Mouse (Mus musculus) lung, embryonic 14.5 days (tissue): ENCODE results near the gene Lpar3. TPM values are rescaled to one million over a fixed set of nuclear protein-coding genes. Genes with fewer than 3 reads are reported as not detected.

Experiments
- ATAC-seq: fragments of 200-750 bp; cut with Nextera tagmentation; 2 replicates; pipeline ENCODE4 v1.8.0; 2017; ENCODE audit warnings: mild to moderate bottlenecking, moderate TSS enrichment, moderate library complexity; ENCODE audit not compliant: insufficient read depth
- DNase-seq: peaks from one replicate; pipeline ENCODE4 v3.0.0-alpha.2; 2015
- H3K27ac ChIP-seq: fragments of 300-500 bp; sonication (generic); 2 replicates; pipeline ENCODE4 v1.5.1; 2014; ENCODE audit warnings: low read depth, mild to moderate bottlenecking, moderate library complexity
- H3K27me3 ChIP-seq: fragments of 300-500 bp; sonication (generic); 2 replicates; pipeline ENCODE4 v1.6.1; 2014; ENCODE audit warnings: low read length, control low read depth; ENCODE audit not compliant: insufficient read depth
- H3K36me3 ChIP-seq: fragments of 300-500 bp; sonication (generic); 2 replicates; pipeline ENCODE4 v1.6.1; 2014; ENCODE audit warnings: control low read depth; ENCODE audit not compliant: insufficient read depth
- H3K4me1 ChIP-seq: fragments of 300-500 bp; sonication (generic); 2 replicates; pipeline ENCODE4 v1.6.1; 2014; ENCODE audit warnings: antibody characterized with exemption, control low read depth; ENCODE audit not compliant: insufficient read depth
- H3K4me2 ChIP-seq: fragments of 300-500 bp; sonication (generic); 2 replicates; pipeline ENCODE4 v1.6.1; 2014; ENCODE audit warnings: mild to moderate bottlenecking
- H3K4me3 ChIP-seq: fragments of 300-500 bp; sonication (generic); 2 replicates; pipeline ENCODE4 v1.5.1; 2014; ENCODE audit warnings: low read depth, low read length
- H3K9ac ChIP-seq: fragments of 300-500 bp; sonication (generic); 2 replicates; pipeline ENCODE4 v1.6.1; 2014
- H3K9me3 ChIP-seq: fragments of 300-500 bp; sonication (generic); 2 replicates; pipeline ENCODE4 v1.6.1; 2016; ENCODE audit warnings: low read depth, low read length, control low read depth
- CTCF ChIP-seq: IDR thresholded peaks from 2 replicates; pipeline ENCODE4 v1.5.1; 2016; ENCODE audit warnings: antibody characterized with exemption, low read depth
- WGBS: fragments of 180-500 bp; shearing (Covaris S2); extraction: QIAGEN DNeasy Blood & Tissue Kit; methylation state at CpG from one replicate; pipeline ENCODE4 v1.1.7; 2014; 5-methylcytosine and 5-hydroxymethylcytosine counted together
- polyA plus RNA-seq: library from polyadenylated mRNA; unstranded; fragments of >200 nt; fragmentation: Nextera tagmentation; extraction: Ambion mirVana; gene quantifications from 2 replicates; pipeline ENCODE4 v1.2.1, GENCODE M21; 2014

Gene Lpar3
- polyA plus RNA-seq, 1 experiment from 2014 or later, result 1.9 TPM

DNA sequence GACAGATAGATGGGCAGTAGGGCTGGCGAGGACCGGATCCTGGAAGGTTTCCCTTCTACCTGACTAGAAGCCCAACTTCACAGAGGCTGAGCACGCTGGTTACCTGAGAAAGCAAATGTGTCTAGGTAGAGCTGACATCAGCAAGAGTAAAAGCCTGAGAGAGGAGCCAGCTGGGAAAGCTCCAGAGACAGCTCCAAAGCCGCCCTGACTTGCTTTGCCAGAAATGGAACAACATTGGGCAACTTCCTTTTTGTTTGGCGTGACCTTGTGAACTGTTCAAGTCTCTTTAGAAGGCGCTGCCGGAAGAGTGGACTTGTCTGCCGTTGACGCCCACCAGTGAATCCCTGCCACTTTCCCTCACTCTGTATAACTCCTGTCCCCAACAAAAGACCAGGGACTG, 39.4 kb downstream of the Lpar3 start:
- H3K4me1 ChIP-seq, result no peaks in the 10 kb centered on the region
- no peaks in the 10 kb centered on the region for H3K36me3 ChIP-seq
- DNase-seq, result peak; percentile 90
- no peak overlapping the region for H3K9ac ChIP-seq
- no peak overlapping the region for H3K4me3 ChIP-seq
- H3K4me2 ChIP-seq, result no peak overlapping the region
- 49% methylated on average over 9 of the region's 9 CpGs for WGBS
- H3K27me3 ChIP-seq, result no peaks in the 10 kb centered on the region
- no peaks in the 10 kb centered on the region for H3K9me3 ChIP-seq
- no peak overlapping the region for H3K27ac ChIP-seq
- TF ChIP-seq CTCF, result no peak
- peak; percentile 65 for ATAC-seq

DNA sequence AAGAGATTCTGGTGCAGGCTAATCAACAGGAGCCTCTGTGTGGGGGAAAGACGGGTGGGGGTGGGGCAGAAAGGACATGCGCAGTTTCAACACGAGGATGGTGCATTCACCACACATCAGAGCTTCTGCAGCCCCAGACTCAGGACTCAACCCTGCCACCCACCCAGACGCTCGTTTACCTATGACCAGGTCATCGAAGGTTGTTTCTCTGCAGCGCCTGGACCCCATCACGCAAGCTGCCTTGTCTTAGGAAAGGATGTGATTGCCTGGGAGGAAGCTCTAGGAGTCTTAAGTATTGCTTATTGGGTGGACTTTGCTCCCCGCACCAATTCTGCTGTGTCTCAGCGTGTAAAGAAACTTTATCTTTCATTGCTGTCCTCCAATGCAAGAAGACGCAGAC, 40.1 kb downstream of the Lpar3 start:
- Histone ChIP-seq H3K4me2 (no peak overlapping the region), H3K9me3 (no peaks in the 10 kb centered on the region), H3K27ac (no peak overlapping the region), H3K27me3 (no peaks in the 10 kb centered on the region), H3K9ac (no peak overlapping the region), H3K4me3 (no peak overlapping the region), H3K36me3 (no peaks in the 10 kb centered on the region), H3K4me1 (no peaks in the 10 kb centered on the region)
- TF ChIP-seq CTCF, result no peak
- DNase-seq (no peak), ATAC-seq (no peak)
- WGBS, result 61% methylated on average over 11 of the region's 11 CpGs

DNA sequence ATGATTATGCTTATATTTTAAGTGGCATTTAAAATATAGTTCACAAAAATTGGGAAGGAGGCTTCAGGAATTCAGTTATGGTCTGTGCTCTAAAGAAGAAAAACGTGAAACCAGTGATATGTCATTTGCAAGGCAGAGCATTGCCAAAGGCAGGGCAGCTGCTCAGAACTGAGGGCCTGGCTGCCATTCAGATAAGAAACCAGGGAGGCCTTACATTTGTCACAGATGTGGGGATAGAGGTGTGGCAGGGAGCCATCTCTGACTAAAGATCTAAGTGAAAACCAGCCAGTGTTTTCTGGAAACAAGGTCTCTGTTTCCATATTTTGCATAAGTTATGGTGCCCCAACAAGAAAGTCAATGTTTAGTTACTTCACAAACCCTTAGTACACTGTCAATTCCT, 41.8 kb downstream of the Lpar3 start:
- no peak overlapping the region for H3K27ac ChIP-seq
- WGBS, result 39% methylated on average over 1 of the region's 1 CpGs
- DNase-seq (no peak), ATAC-seq (no peak)
- TF ChIP-seq CTCF, result no peak
- no peak overlapping the region for H3K9ac ChIP-seq
- no peak overlapping the region for H3K4me2 ChIP-seq
- no peaks in the 10 kb centered on the region for H3K4me1 ChIP-seq
- H3K27me3 ChIP-seq, result no peaks in the 10 kb centered on the region
- no peak overlapping the region for H3K4me3 ChIP-seq
- H3K36me3 ChIP-seq, result no peaks in the 10 kb centered on the region
- H3K9me3 ChIP-seq, result no peaks in the 10 kb centered on the region

DNA sequence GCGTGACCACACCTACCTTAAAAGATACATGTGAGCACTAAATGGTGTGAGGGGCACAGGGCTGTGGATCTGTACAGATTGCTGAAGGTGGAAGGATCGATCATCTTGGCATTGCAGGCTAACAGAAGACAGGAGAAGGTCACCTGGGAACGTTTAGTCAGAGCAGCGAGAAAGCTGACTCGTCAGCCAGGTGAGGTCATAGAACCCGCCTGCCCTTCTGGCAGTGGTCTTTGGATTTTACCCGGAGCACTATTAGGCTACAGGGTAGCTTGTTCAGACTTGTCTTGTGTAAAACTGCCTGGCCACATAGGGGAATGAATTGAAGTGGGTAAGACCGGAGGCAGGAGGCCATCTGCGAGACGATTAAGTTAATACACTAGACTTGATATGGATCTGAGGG, 43.4 kb downstream of the Lpar3 start:
- TF ChIP-seq CTCF, result no peak
- Histone ChIP-seq H3K9ac (no peak overlapping the region), H3K36me3 (no peaks in the 10 kb centered on the region), H3K9me3 (no peaks in the 10 kb centered on the region), H3K4me3 (no peak overlapping the region), H3K4me2 (no peak overlapping the region), H3K4me1 (no peaks in the 10 kb centered on the region), H3K27ac (no peak overlapping the region), H3K27me3 (no peaks in the 10 kb centered on the region)
- no peak for DNase-seq
- WGBS, result 85% methylated on average over 10 of the region's 10 CpGs
- ATAC-seq, result no peak

DNA sequence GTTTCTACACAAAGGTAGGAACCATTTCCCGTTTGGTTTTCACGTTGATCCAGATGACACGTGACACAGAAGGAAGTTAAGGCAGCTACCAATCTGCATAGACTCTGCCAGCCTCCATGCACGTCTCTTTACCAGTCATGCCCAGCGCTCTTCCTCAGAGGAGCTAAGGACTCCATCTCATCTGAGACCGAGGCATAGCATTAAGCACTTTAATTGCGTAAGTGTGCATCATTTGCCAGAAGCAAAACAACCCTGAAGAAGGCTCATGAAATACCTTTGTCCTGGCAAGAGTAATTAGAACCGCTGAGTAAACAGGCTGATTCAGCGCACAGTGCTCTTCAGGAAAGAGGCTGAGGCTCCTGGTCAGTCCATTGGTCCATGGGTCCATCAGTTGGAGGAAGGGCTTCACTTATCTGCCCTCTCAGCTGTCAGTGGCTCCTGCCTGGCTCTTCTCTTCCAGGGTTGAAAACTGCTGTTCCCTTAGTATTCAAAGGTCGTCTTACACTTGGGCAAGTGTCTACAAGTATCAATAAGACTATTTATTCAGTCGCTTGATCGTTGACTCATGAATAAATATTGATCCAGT, 44.9 kb downstream of the Lpar3 start:
- H3K36me3 ChIP-seq, result no peaks in the 10 kb centered on the region
- no peaks in the 10 kb centered on the region for H3K27me3 ChIP-seq

DNA sequence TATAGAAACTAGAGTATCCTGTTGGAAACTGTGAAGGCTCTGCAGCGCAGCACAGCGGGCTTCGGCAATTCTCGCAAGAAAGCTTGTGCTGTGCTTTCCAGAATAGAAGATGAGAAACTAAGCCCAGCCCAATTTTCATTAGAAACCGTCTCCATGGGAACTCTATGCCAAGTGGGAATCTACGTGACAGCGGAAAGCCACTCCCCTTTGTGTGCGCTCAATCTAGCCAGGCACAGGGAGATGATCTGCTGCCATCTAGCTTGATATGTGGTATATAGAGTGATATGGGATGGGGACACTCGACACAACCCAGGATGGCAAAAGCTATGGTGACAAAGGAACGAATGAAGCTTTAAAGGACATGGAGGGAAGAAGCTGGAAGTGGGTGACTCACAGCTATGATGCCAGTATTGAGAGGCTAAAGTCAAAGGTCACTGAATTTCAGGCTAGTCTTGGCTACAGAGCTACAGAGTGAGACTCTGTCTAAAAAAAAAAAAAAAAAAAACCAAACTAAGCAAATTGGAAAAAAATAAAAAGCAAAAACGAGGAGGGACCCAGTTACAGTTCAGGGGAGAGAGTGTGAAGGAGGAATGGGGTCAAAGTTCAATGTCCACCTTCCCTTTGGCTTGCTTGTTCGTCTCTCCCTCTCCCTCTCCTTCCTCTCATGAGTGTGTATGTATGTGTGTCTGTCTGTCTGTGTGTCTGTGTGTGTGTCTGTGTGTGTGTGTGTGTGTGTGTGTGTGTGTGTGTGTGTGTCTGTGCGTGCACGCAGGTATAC, 47.5 kb downstream of the Lpar3 start:
- Histone ChIP-seq H3K4me1 (0 out of 2 replicates have a peak, but pooled peaks cover 3% of the 10 kb centered on the region), H3K4me2 (no peak overlapping the region), H3K36me3 (no peaks in the 10 kb centered on the region), H3K9ac (no peak overlapping the region), H3K4me3 (no peak overlapping the region), H3K27ac (no peak overlapping the region), H3K9me3 (no peaks in the 10 kb centered on the region), H3K27me3 (no peaks in the 10 kb centered on the region)
- no peak for TF ChIP-seq CTCF
- WGBS, result 74% methylated on average over 14 of the region's 14 CpGs
- DNase-seq, result peak; percentile 42
- no peak for ATAC-seq

More for the DNA sequence above, 44.9 kb downstream of the Lpar3 start:
- H3K4me3 ChIP-seq, result no peak overlapping the region
- 0 out of 2 replicates have a peak, but pooled peaks cover 3% of the 10 kb centered on the region for H3K4me1 ChIP-seq
- no peak overlapping the region for H3K9ac ChIP-seq
- no peak for ATAC-seq
- 61% methylated on average over 12 of the region's 12 CpGs for WGBS
- H3K27ac ChIP-seq, result no peak overlapping the region
- H3K4me2 ChIP-seq, result no peak overlapping the region
- no peaks in the 10 kb centered on the region for H3K9me3 ChIP-seq
- DNase-seq, result no peak
- TF ChIP-seq CTCF, result no peak

DNA sequence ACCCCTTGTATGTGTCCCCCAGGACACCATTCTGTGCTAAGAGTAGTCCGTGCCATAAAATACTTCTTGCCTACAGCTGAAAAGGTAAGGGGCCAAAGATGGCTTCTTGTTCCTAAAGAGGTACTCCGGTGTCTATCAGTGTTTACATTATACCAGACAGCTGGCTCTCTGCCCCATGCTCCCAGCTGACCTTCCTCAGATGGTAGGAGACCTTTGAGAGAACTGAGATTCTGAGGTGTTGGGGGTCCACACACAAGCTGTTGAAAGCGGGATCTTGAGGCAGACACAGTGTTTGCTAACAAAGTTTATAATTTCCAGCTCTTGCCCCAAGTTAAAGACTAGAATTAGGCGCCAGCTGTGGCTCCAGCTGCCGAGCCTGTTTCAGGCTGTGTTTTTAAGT, 53.7 kb downstream of the Lpar3 start:
- Histone ChIP-seq H3K4me2 (no peak overlapping the region), H3K4me1 (peaks cover 6% of the 10 kb centered on the region; the same call in 1 of the 2 replicates), H3K27me3 (no peaks in the 10 kb centered on the region), H3K9ac (no peak overlapping the region), H3K4me3 (no peak overlapping the region), H3K36me3 (no peaks in the 10 kb centered on the region), H3K27ac (no peak overlapping the region), H3K9me3 (no peaks in the 10 kb centered on the region)
- 12% methylated on average over 5 of the region's 5 CpGs for whole genome bisulfite sequencing
- no peak for TF ChIP-seq CTCF
- peak; percentile 33 for DNase-seq
- ATAC-seq, result no peak
